Mouse (Mus musculus): Measurements from ENCODE around the gene Gm6904. TPM values are rescaled to one million over a fixed set of nuclear protein-coding genes. Genes with fewer than 3 reads are reported as not detected.

The Gm6904 gene
- total RNA-seq, 1 experiment from 2014 or later, result not detected

Other genes with a start within 250 kb of the Gm6904 start
- gene 1700129C05Rik, start 117.3 kb downstream of the Gm6904 start, total RNA-seq (2021), result not detected in 2 replicates
- gene Gm5142, start 81.5 kb downstream of the Gm6904 start, total RNA-seq (2021), result not detected in 2 replicates
- gene Rcbtb1, start 59.0 kb downstream of the Gm6904 start, total RNA-seq (2021), result 25.5 and 32.2 TPM in 2 replicates
- gene Phf11a, start 37.3 kb upstream of the Gm6904 start, total RNA-seq (2021), result 0.37 and 0.56 TPM in 2 replicates
- gene Phf11b, start 81.1 kb upstream of the Gm6904 start, total RNA-seq (2021), result 0.82 and 3.0 TPM in 2 replicates
- 4.1 and 6.5 TPM in 2 replicates for gene Phf11d, start 105.3 kb upstream of the Gm6904 start, total RNA-seq (2021)
- 0.96 and 1.3 TPM in 2 replicates for gene Phf11c, start 135.2 kb upstream of the Gm6904 start, total RNA-seq (2021)
- gene Setdb2, start 180.7 kb upstream of the Gm6904 start, total RNA-seq (2021), result 9.2 and 12.7 TPM in 2 replicates
- gene Cab39l, start 180.8 kb upstream of the Gm6904 start, total RNA-seq (2021), result 34.5 and 42.0 TPM in 2 replicates